Comparison of ENCODE assay signal across 7 mouse cellular contexts in the genomic region with DNA sequence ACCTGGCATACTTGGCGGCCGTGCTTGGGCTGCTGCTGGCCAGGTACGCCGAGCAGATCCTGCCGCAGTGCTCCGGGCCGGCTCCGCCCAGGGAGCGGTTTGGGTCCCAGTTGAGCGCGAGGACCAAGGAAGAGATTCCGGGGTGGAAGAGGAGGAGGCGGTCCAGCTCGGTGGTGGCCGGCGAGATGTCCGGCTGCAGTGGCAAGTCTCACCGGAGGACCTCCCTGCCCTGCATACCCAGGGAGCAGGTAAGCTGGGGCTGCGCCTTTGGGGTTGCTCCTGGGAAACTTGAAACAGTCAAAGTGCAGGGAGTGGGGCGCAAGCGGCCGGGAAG. TPM values are rescaled to one million over a fixed set of nuclear protein-coding genes. Genes with fewer than 3 reads are reported as not detected.
DNase-seq lines count a peak whose midpoint lies in the region; ATAC-seq lines count a peak whose summit lies in the region.

No protein-coding gene starts in this region.

- no peaks in the 10 kb centered on the region for H3K36me3 ChIP-seq in kidney, embryonic 15.5 days
- no peaks in the 10 kb centered on the region for H3K36me3 ChIP-seq in midbrain, embryonic 14.5 days (ENCODE audit: control insufficient read depth, insufficient read depth, low read length)

- peak overlapping the region; percentile 75 for H3K4me3 ChIP-seq in kidney, embryonic 15.5 days (replicated peaks)
- peak overlapping the region; percentile 68 for H3K4me3 ChIP-seq in midbrain, embryonic 14.5 days (replicated peaks; ENCODE audit: low read depth, low read length)

- peak; percentile 54; the same call in 1 of the 2 replicates for ATAC-seq in kidney, embryonic 15.5 days (replicated peaks; ENCODE audit: low FRiP score)
- ATAC-seq in midbrain, embryonic 14.5 days (ENCODE audit: low FRiP score, low TSS enrichment), result no peak

- intact Hi-C loops in gastrocnemius, postnatal 14 days (cut with DNase I; ENCODE audit: low total_unique reads), result no loop called here

- H3K4me2 ChIP-seq in kidney, embryonic 15.5 days, result peak overlapping the region; percentile 92
- H3K4me2 ChIP-seq in midbrain, embryonic 14.5 days (ENCODE audit: low read length), result peak overlapping the region; percentile 97

- H3K9ac ChIP-seq in kidney, embryonic 15.5 days, result peak overlapping the region; percentile 78
- H3K9ac ChIP-seq in midbrain, embryonic 14.5 days (replicated peaks; ENCODE audit: low read length), result peak overlapping the region; percentile 62

- peaks cover 20% of the 10 kb centered on the region for H3K27me3 ChIP-seq in kidney, embryonic 15.5 days
- H3K27me3 ChIP-seq in midbrain, embryonic 14.5 days (ENCODE audit: control insufficient read depth, insufficient read depth, low read length), result peaks cover 12% of the 10 kb centered on the region; the same call in 1 of the 2 replicates

- peak; percentile 10 to 11 for DNase-seq in urinary bladder, adult 18-20 months (ENCODE audit: low spot score in 2 of 2)
- DNase-seq in urinary bladder, adult 2 months (ENCODE audit: low spot score), result no peak
- peak; percentile 26 for DNase-seq in gastrocnemius, postnatal 14 days
- no peak for DNase-seq in midbrain, embryonic 14.5 days
- no peak for DNase-seq in Muller cell, postnatal 12 days (ENCODE audit: inconsistent ontology term)
- DNase-seq in thymus, postnatal 0 days (ENCODE audit: low spot score), result no peak

- H3K4me1 ChIP-seq in kidney, embryonic 15.5 days, result peaks cover 19% of the 10 kb centered on the region
- 0 out of 2 replicates have a peak, but pooled peaks cover 4% of the 10 kb centered on the region for H3K4me1 ChIP-seq in midbrain, embryonic 14.5 days (ENCODE audit: control insufficient read depth, insufficient read depth, low read length)

- under 1% methylated on average over 22 of the region's 22 CpGs for WGBS in kidney, embryonic 15.5 days
- WGBS in midbrain, embryonic 14.5 days, result 3% methylated on average over 22 of the region's 22 CpGs

- H3K9me3 ChIP-seq in kidney, embryonic 15.5 days (replicated peaks), result no peaks in the 10 kb centered on the region
- H3K9me3 ChIP-seq in midbrain, embryonic 14.5 days (ENCODE audit: control insufficient read depth, low read length), result no peaks in the 10 kb centered on the region

- peak overlapping the region; percentile 93 for H3K27ac ChIP-seq in kidney, embryonic 15.5 days
- no peak overlapping the region for H3K27ac ChIP-seq in midbrain, embryonic 14.5 days (replicated peaks; ENCODE audit: low read depth, low read length)

RNA-seq across cellular contexts. Expression of a gene that starts 1.2 kb away (rescaled TPM):
- polyA plus RNA-seq in urinary bladder, adult 2 months (2012; rRNA removed), result 4.6 and 7.5 TPM in 2 replicates
- total RNA-seq in gastrocnemius, postnatal 14 days (2021), result 1 to 10 TPM; 5.7 TPM
- polyA plus RNA-seq in kidney, embryonic 15.5 days (2015; fragmentation: Nextera tagmentation; extraction: Ambion mirVana), result 10.5 and 12.0 TPM in 2 replicates
- 2.3 and 3.1 TPM in 2 replicates for polyA plus RNA-seq in midbrain, embryonic 14.5 days (2014; fragmentation: Nextera tagmentation; extraction: Ambion mirVana)
- polyA plus RNA-seq in thymus, postnatal 0 days (2015; fragmentation: Nextera tagmentation; extraction: Ambion mirVana), result 0.46 and 0.61 TPM in 2 replicates

Comparison
In these comparisons a context has a peak if more than half of its experiments do, and no peak if none do; other contexts are left out.
1. DNase-seq: peak in urinary bladder, adult 18-20 months (2 of 2) and gastrocnemius, postnatal 14 days (single experiment); none in urinary bladder, adult 2 months (single experiment), midbrain, embryonic 14.5 days (single experiment), Muller cell, postnatal 12 days (single experiment) and thymus, postnatal 0 days (single experiment).